Mouse (Mus musculus) hematopoietic stem cell, adult 5-6 weeks (primary cell): ENCODE measurements around the gene Olfm4. TPM values are rescaled to one million over a fixed set of nuclear protein-coding genes. Genes with fewer than 3 reads are reported as not detected.

Experiments used
- ATAC-seq, 2 experiments: fragments of 125-278 bp in 1 of 2; replicated peaks in 1 of 2; 2 replicates each; pipeline ENCODE4 v1.8.0; 2016 to 2017; ENCODE audit warnings: inconsistent platforms in 2 of 2, mild to moderate bottlenecking in 2 of 2, moderate number of reproducible peaks in 2 of 2, low read depth in 1 of 2, moderate TSS enrichment in 1 of 2; ENCODE audit not compliant: low FRiP score in 2 of 2, poor library complexity in 2 of 2, severe bottlenecking in 2 of 2, insufficient read depth in 1 of 2, low TSS enrichment in 1 of 2
- total RNA-seq: library from RNA; stranded (forward); fragments of 172-1452, 232-1000 nt; gene quantifications from 2 replicates; pipeline ENCODE4 v1.2.3, GENCODE M21; 2017

The Olfm4 gene
- total RNA-seq, 1 experiment from 2014 or later = 11.0 TPM

GRCm38 (mm10) chr14:80007686-80008085 lies 23.8 kb downstream of the Olfm4 start:
- ATAC-seq = no peak

- ATAC-seq = no peak
These were observed 26.5 kb downstream of the Olfm4 start for GRCm38 (mm10) chr14:80010426-80010825.

DNA sequence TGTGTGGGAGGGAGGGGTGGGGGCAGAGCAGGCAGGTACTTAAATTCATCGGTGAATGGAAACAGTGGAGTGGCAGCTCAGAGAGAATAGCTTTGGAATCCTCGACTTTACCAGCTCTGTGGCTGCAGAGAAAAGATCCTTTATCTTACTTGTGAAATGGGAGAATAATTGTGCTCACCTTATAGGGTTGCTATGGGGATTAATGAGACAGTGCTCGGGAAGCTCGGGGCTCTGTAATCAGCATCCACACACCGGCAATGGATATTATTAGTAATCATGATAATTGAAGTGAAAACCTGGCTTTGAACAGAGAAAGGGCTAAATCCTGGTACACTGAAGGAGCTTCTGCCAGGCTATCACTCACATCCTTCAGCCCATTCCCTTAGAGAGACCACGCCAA lies 31.1 kb downstream of the Olfm4 start:
- ATAC-seq = no peak

GRCm38 (mm10) chr14:80016112-80016511 lies 32.2 kb downstream of the Olfm4 start:
- ATAC-seq = no peak

DNA sequence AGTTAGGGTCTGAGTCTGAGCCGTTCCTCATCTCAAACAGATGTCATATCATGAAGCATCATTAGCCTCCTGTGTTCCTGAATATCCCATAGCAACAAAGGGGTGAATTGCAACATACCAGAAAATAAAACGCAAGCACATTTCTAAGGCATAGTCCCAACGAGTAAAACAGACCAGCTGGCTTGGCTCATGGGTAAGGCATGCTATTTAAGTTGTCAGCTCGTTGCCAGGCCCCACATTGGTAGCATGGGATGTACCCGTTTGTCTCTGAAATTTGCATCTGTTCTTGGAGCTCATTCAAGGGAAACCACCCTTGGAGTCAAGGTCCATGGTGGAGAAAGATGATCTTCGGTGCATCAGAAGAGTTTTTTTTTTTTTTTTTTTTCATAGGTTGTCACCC lies 42.2 kb downstream of the Olfm4 start:
- no peak for ATAC-seq

- no peak for ATAC-seq
These were observed 45.6 kb downstream of the Olfm4 start for GRCm38 (mm10) chr14:80029297-80030001.

DNA sequence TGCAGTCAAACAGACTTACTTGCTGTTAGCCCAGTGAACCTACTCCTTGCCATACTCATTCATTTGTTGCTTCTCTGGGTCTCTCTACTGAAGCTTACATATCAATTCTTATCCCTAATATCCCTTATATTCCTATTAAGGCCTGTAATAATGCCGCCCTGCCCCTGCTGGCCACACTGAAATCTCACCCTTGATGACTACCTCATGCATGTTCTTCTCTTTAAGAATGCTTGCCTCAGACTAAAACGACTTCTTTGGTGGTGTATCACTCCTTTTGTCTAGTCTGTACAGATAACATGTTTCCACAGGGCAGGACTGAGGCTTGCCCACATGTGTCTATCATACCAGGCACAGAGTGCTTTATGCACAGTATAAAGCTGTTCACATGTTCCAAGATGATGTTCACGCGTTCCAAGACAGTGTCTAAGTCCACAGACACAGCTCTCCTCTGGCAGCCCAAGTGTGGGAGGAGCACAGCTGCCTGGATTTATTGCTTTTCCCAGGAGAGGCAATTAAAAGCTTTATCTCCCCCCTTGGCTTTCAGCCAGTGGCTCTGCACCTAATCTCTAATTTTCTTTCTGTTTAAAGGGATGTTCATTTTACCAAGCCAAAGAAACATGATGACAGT lies 55.9 kb downstream of the Olfm4 start:
- no peak for ATAC-seq

DNA sequence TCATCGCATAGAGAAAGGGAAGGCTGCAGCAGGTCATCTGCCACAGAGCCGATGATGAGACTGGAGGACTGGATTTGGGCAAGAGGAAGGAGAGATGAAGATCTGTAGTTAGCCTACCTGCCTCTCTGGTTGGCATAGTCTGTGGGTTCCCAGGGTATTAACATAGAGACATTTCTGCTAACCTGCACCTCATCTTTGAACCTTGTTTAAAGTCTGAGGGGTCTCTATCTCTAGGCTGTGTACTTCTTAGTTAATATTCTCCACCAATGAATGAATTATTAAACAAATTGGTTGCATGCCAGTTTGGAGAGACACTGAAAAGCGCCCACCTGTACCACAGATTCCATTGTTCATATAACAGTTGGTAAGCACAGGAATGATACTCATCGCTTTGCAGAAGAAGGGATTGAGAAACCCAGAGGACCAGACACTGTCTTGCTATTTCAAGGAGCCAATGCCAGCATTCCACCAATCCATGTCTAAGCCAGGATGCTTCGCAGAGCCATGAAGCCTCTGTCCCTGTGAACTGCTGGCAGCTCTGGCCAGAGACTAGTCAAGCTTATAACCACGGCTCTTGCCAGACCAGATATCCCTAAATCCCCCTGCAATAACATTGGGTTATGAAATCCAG lies 62.3 kb downstream of the Olfm4 start:
- 0 out of 4 replicates have a peak, but pooled peaks of 1 of the 2 experiments have one; percentile 22 for ATAC-seq

- ATAC-seq = no peak
These were observed 63.7 kb downstream of the Olfm4 start for GRCm38 (mm10) chr14:80047368-80048101.

DNA sequence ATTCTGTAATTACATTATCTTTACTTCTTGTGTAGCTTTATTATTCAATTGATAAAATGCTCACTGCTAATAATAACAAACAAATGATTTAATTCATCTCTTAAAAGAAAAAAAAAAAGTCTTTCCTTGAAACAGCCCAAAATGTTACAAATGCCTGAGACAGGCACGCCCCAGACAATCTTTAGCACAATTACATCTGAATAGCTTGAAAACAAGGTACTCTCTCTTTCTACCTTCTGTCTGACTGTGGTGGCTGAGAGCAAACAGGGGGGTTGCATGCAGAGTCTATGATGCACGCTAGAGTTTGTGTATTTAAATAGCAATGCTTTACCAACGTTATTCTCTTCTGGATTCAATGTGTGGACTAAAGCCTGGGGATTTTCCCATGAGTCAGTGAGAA lies 71.8 kb downstream of the Olfm4 start:
- no peak for ATAC-seq

DNA sequence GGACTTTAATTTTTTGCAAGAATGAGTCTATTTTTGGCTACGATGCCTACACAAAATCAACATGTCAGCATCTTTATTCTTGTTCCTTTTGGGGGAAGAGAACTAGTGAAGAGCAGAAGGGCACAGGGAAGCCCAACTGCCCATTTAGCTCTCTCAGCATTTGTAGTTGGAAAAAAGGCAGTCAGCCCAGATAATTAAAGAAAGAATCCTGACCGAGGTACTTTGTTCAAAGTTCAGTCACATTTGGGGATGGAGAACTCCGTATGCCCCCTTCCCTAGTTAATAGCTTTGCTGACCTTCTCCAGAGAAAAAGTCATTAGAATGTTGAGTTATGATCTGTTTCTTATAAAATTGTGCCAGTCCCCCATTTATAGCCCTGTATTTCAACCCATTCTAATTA lies 77.8 kb downstream of the Olfm4 start:
- no peak for ATAC-seq

- ATAC-seq = no peak
These were observed 79.0 kb downstream of the Olfm4 start for GRCm38 (mm10) chr14:80062896-80063295.

DNA sequence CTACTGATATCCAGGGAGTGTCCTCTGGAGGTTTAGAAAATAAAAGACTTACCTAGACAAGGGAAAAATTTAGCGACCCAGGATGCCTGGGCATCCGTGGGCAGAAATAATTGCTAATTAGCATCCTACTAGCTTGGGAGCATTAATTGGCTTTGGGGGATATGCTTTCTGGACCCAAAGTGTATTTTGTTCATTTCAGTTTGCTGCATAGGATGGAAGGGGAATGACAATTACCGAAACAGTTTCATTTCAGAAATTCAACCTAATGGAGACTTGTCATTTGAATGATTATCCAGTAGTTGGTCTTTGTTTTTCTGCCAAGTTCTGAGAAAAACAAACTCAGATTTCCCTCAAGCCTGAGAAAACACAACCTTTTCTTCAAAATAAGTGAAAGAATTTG lies 86.7 kb downstream of the Olfm4 start:
- ATAC-seq = no peak

Other genes with a start within 250 kb of the Olfm4 start
- not detected in 2 replicates for gene Pcdh8, start 212.8 kb upstream of the Olfm4 start, total RNA-seq